Mouse (Mus musculus) CD4-positive helper T cell, adult 2 months (primary cell): ENCODE results near the gene Tmsb10.

Experiments used
- DNase-seq: peaks from one replicate; pipeline ENCODE4 v3.0.0-alpha.2; 2012; ENCODE audit warnings: low read depth, missing footprints, low spot score

The Tmsb10 gene

DNA sequence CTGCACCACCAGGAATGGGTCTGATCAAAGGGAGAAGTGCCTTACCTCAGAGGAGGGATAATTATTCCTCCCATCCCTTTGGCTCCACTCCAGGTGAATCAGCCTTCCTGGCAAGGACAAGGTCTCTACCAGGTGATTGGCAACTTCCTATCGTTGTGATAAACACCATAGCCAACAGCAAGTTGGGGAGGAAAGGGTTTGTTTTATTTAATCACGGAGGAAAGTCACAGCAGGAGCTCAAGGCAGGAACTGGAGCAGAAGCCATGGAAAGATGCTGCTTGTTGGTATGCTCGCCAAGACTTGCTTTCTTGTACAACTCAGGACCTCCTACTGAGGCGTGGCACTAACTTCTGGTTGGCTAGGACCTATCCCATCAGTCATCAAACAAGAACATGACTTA, 47.3 kb downstream of the Tmsb10 start:
- no peak for DNase-seq
